Mouse (Mus musculus): Measurements from ENCODE around the gene Vldlr.

- TF ChIP-seq MYC (IDR thresholded peaks at IDR 0.05; ENCODE audit: low read depth, low read length) (no peak), HCFC1 (IDR thresholded peaks at IDR 0.05; ENCODE audit: low read depth, low read length) (no peak)
Observed at GRCm38 (mm10) chr19:27210991-27211390, 5.3 kb upstream of the Vldlr start.
